Mouse (Mus musculus): ENCODE measurements around the gene Fam20b. TPM values are rescaled to one million over a fixed set of nuclear protein-coding genes. Genes with fewer than 3 reads are reported as not detected.

The Fam20b gene
- total RNA-seq, 2 experiments from 2014 or later = 51.7 to 62.4 TPM

GRCm38 (mm10) chr1:156642813-156643212, 76.1 kb downstream of the Fam20b start:
- no peak for DNase-seq (ENCODE audit: low spot score in 2 of 2)

DNA sequence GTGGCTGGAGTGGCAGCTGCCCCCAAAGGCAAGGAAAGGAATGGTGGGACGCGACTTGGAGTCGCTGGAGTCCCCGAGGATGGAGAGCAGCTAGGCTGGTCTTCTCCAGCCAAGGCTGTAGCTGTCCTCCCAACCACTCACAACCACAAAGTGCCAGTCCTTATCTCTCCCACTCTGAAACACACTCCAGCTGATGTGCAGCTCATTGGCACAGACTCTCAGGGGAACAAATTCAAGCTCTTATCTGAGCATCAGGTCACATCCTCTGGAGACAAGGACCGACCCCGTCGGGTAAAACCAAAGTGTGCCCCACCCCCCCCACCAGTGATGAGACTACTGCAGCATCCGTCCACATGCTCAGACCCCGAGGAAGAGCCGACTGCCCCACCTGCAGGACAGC, 77.1 kb downstream of the Fam20b start:
- no peak for DNase-seq (ENCODE audit: low spot score in 2 of 2)

DNA sequence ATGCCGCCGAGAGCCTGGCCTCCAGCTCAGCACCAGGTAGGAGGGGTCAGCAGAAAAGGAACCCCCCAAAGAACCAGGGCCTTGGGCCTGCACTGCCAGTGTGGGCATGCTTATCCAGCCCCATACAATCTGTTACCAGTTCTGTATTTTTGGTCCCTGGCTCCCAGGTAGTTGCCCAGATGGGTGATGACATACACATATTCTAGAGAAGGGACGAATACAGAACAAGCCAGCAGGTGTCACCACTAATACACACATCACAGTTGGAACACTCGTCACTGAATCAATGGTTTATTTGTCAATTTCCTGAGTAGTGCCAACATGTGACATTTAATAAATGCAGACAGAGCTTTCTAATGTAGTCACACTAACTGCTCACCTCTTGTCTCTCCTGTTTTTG, 78.3 kb downstream of the Fam20b start:
- DNase-seq (ENCODE audit: low spot score in 2 of 2) = no peak

DNA sequence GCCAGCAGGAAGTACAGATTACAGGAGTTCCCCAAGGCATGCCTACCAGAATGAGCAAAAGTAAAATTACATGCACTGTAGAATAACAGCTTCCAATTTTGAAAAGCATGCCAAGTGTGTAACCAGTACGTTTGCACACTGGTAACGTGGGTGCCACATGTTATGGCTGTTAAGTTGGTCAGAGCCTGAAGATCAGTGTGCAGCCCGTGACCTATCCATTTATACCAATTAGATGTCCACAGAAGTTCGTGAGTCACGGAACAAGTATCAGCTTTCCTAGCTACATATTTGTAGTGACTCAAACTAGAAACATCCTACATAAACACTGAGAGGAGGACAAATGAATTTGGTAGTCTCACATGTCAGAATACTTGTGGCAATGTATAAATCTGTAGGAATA, 79.4 kb downstream of the Fam20b start:
- no peak for DNase-seq (ENCODE audit: low spot score in 2 of 2)

- DNase-seq (ENCODE audit: low spot score in 2 of 2) = no peak
Measured at GRCm38 (mm10) chr1:156635148-156635547, 83.7 kb downstream of the Fam20b start.

DNA sequence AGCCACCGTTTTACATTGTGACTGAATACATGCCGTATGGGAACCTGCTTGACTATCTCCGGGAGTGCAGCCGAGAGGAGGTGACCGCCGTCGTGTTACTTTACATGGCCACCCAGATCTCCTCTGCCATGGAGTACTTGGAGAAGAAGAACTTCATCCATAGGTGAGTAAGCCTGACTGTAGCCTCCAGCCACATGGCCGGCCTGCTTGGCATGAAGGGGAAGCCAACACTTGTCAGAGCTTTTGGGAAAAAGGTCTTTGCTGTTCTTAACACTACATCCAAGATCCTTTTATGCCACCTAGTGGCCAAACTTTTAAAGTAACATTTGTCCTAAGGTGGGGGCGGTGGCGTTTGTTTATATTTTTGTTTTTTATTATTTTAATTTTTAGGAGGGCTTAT, 85.8 kb downstream of the Fam20b start:
- no peak for DNase-seq (ENCODE audit: low spot score in 2 of 2)

GRCm38 (mm10) chr1:156630965-156631364, 87.9 kb downstream of the Fam20b start:
- DNase-seq (ENCODE audit: low spot score in 2 of 2) = no peak

GRCm38 (mm10) chr1:156629984-156630383, 88.9 kb downstream of the Fam20b start:
- no peak for DNase-seq (ENCODE audit: low spot score in 2 of 2)

Other genes with a start within 250 kb of the Fam20b start
- gene Soat1, start 244.8 kb downstream of the Fam20b start, total RNA-seq (2021) = 100 to 1,000 TPM; 532 to 566 TPM
- gene Gm10031, start 195.1 kb downstream of the Fam20b start, total RNA-seq (2021) = 10 to 100 TPM; 29.6 to 34.1 TPM
- 10 to 100 TPM; 24.5 to 28.7 TPM for gene Abl2, start 160.3 kb downstream of the Fam20b start, total RNA-seq (2021)
- gene Tor3a, start 44.7 kb downstream of the Fam20b start, total RNA-seq (2021) = 10 to 100 TPM; 15.7 to 17.1 TPM
- gene Angptl1, start 119.5 kb upstream of the Fam20b start, total RNA-seq (2021) = 10 to 100 TPM in 1 of 2 experiments, 1 to 10 TPM in 1; 7.4 to 11.8 TPM
- 10 to 100 TPM; 35.6 to 39.9 TPM for gene Ralgps2, start 220.5 kb upstream of the Fam20b start, total RNA-seq (2021)